Mouse (Mus musculus): Measurements from ENCODE around the gene Ncam2. TPM values are rescaled to one million over a fixed set of nuclear protein-coding genes. Genes with fewer than 3 reads are reported as not detected.
A peak's percentile ranks its signal among the peaks of the same experiment; 100 is the strongest.

Ncam2 gene
- total RNA-seq (2021) (under 1 TPM; 0.05 to 0.09 TPM), polyA plus RNA-seq (2012; rRNA removed) (0.02 and 0.18 TPM in 2 replicates)
- long read RNA-seq = 0 reads

DNA sequence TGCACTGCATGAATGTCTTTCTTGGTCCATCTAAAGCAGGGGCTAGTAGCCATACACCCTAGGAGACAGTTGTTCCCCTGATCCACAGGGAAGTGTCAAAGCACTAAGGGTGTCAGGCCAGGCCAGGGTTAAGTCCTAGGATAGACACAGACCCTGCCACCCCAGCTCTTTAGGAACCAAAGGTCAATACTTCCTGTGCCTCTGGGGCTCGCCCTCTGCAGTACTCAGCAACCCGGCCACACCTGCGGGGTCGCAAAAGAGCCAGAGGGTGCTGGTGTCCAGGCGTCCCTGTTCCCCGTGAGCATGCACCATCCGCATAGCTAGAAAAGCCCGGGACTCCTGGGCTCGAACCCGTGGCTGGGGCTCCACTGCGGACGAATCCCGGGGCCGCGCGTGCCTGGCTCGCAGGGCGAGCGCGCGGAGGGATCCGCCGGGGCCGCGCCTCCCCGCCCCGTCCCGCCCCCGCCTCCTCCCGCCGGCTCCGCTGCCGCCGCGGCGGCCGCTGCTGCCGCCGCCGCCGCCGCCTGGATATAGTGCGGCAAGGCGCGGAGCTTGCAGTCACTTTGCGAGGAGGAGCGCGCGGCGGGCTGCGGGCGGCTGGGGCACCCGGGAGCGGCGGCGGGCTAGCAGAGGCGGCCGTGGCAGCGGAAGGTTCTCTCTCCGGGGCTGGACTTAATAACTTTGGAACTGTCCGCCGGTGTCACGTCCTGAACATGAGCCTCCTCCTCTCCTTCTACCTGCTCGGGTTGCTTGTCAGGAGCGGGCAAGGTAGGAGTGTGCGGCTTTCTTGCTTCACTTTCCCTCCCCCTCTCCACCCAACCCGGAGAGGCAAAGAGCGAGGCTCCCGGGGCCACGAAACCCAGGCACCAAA, at the start of gene Ncam2:
Gene Ncam2, plus strand, starts transcription at position 497 of the 871 bp plus-strand sequence.
- Histone ChIP-seq H3K36me3 (ENCODE audit: control insufficient read depth, insufficient read depth, low read length) (no peaks in the 10 kb centered on the region), H3K9ac (ENCODE audit: low read depth, low read length) (peak within 1 kb of the TSS; percentile 38), H3K79me2 (replicated peaks; ENCODE audit: control insufficient read depth, insufficient read depth, low read length) (no peaks in the 10 kb centered on the region), H3K4me3 (peak within 1 kb of the TSS; percentile 34), H3K27ac (no peak within 1 kb of the TSS), H3K27me3 (ENCODE audit: control insufficient read depth, insufficient read depth, low read length) (no peaks in the 10 kb centered on the region; the same call in 1 of the 2 replicates), H3K4me1 (ENCODE audit: control insufficient read depth, insufficient read depth, low read length) (no peaks in the 10 kb centered on the region)
- TF ChIP-seq CTCF (IDR thresholded peaks at IDR 0.05) (no peak), EP300 (IDR thresholded peaks at IDR 0.05; ENCODE audit: insufficient read depth, low read depth, low read length) (no peak), POLR2A (IDR thresholded peaks at IDR 0.05; ENCODE audit: insufficient read depth, low read depth, low read length) (no peak)
- WGBS = 1% methylated on average over 59 of the region's 70 CpGs
- DNase-seq = peak; percentile 45 to 46
- intact Hi-C loops (cut with DNase I) = no loop called here

DNA sequence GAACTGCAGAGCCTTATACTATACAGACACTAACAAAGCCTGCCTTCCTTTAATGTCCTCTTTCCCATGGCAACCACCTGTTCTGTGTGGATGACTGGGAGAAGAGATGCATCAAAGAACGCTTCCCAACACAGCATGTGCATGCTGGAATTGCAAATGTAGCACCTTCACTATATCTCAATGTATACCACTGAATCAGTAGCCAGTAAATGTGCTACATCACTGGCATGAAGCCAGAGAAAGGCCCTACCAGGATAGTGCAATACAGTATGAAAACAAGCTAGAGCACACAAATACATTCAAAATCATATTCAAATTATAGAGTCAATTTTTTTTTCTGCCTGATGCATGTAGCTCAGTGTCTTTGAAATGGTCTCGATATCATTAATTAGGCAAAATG, 29.7 kb upstream of the Ncam2 start:
- DNase-seq = no peak
- intact Hi-C loops (cut with DNase I) = loop anchor here (10.0 kb wide), 1 partner anchor 636 kb away; no protein-coding TSS in a partner anchor
- Histone ChIP-seq H3K9ac (ENCODE audit: low read depth, low read length) (no peak overlapping the region), H3K4me1 (ENCODE audit: control insufficient read depth, insufficient read depth, low read length) (no peaks in the 10 kb centered on the region), H3K79me2 (replicated peaks; ENCODE audit: control insufficient read depth, insufficient read depth, low read length) (no peaks in the 10 kb centered on the region), H3K36me3 (ENCODE audit: control insufficient read depth, insufficient read depth, low read length) (no peaks in the 10 kb centered on the region), H3K27ac (no peak overlapping the region), H3K4me3 (no peak overlapping the region), H3K27me3 (ENCODE audit: control insufficient read depth, insufficient read depth, low read length) (no peaks in the 10 kb centered on the region)
- TF ChIP-seq CTCF (IDR thresholded peaks at IDR 0.05) (no peak), POLR2A (IDR thresholded peaks at IDR 0.05; ENCODE audit: insufficient read depth, low read depth, low read length) (no peak), EP300 (IDR thresholded peaks at IDR 0.05; ENCODE audit: insufficient read depth, low read depth, low read length) (no peak)
- 74% methylated on average over 2 of the region's 2 CpGs for WGBS

DNA sequence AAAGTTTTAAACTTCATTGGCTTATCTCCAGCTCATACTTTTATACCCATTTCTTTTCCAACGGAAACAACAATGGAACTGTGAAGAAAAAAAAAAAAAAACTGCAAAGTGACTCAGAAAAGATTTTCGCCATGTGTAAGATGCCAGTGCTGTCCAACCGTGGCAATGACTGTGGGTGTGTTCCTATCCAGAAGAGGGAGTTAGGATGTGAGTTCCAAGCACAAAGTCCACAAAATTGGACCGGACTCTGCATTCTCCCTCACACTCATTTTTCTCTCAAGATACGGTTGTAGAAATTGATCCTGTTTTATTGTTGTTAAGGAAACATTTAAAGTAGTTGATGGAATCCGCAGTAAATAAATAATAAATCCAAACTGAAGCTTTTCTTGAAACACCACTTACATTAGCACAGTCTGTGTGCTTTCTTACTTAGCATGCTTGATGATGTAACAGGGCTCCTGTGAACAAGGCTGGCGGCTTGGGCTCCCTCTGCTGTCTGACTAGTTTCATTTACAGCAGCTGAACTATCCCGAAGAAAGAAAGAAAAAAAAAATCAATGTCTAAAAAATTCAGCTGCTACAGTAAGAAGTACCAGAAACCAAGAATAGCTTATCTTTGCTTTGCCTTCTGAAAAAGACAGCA, 25.1 kb upstream of the Ncam2 start:
- Histone ChIP-seq H3K9ac (ENCODE audit: low read depth, low read length) (no peak overlapping the region), H3K79me2 (replicated peaks; ENCODE audit: control insufficient read depth, insufficient read depth, low read length) (no peaks in the 10 kb centered on the region), H3K4me3 (no peak overlapping the region), H3K4me1 (ENCODE audit: control insufficient read depth, insufficient read depth, low read length) (no peaks in the 10 kb centered on the region), H3K36me3 (ENCODE audit: control insufficient read depth, insufficient read depth, low read length) (no peaks in the 10 kb centered on the region), H3K27me3 (ENCODE audit: control insufficient read depth, insufficient read depth, low read length) (no peaks in the 10 kb centered on the region), H3K27ac (no peak overlapping the region)
- WGBS = 44% methylated on average over 8 of the region's 8 CpGs
- intact Hi-C loops (cut with DNase I) = loop anchor here (10.0 kb wide), 1 partner anchor 641 kb away; no protein-coding TSS in a partner anchor
- no peak for DNase-seq
- TF ChIP-seq EP300 (IDR thresholded peaks at IDR 0.05; ENCODE audit: insufficient read depth, low read depth, low read length) (no peak), POLR2A (IDR thresholded peaks at IDR 0.05; ENCODE audit: insufficient read depth, low read depth, low read length) (no peak), CTCF (IDR thresholded peaks at IDR 0.05) (peak; percentile 56)

DNA sequence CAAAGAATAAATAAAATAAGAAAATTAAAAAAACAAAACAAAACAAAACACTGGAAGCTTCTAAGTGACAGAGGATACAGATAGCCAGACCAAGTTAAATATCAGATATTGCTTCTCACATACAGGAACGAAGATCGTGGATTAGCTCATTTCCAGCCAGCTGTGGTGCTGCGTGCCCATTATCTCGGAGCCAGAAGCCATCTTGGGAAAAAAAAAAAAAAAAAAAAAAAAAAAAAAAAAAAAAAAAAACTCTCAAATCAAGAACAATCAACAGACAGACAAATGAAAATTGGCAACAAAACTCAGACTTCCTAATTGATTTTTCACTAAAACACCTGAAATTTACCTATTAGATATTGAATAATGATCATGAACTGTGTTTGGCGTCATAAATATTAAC, 20.7 kb upstream of the Ncam2 start:
- 75% methylated on average over 5 of the region's 5 CpGs for WGBS
- Histone ChIP-seq H3K27me3 (ENCODE audit: control insufficient read depth, insufficient read depth, low read length) (no peaks in the 10 kb centered on the region), H3K4me3 (no peak overlapping the region), H3K27ac (no peak overlapping the region), H3K79me2 (replicated peaks; ENCODE audit: control insufficient read depth, insufficient read depth, low read length) (no peaks in the 10 kb centered on the region), H3K36me3 (ENCODE audit: control insufficient read depth, insufficient read depth, low read length) (no peaks in the 10 kb centered on the region), H3K9ac (ENCODE audit: low read depth, low read length) (no peak overlapping the region), H3K4me1 (ENCODE audit: control insufficient read depth, insufficient read depth, low read length) (no peaks in the 10 kb centered on the region)
- no peak for DNase-seq
- intact Hi-C loops (cut with DNase I) = loop anchor here (10.0 kb wide), 1 partner anchor 645 kb away; no protein-coding TSS in a partner anchor
- TF ChIP-seq CTCF (IDR thresholded peaks at IDR 0.05) (no peak), POLR2A (IDR thresholded peaks at IDR 0.05; ENCODE audit: insufficient read depth, low read depth, low read length) (no peak), EP300 (IDR thresholded peaks at IDR 0.05; ENCODE audit: insufficient read depth, low read depth, low read length) (no peak)

GRCm38 (mm10) chr16:81187579-81188179, 12.8 kb upstream of the Ncam2 start:
- Histone ChIP-seq H3K36me3 (ENCODE audit: control insufficient read depth, insufficient read depth, low read length) (no peaks in the 10 kb centered on the region), H3K27ac (no peak overlapping the region), H3K4me1 (ENCODE audit: control insufficient read depth, insufficient read depth, low read length) (no peaks in the 10 kb centered on the region), H3K4me3 (no peak overlapping the region), H3K79me2 (replicated peaks; ENCODE audit: control insufficient read depth, insufficient read depth, low read length) (no peaks in the 10 kb centered on the region), H3K9ac (ENCODE audit: low read depth, low read length) (no peak overlapping the region), H3K27me3 (ENCODE audit: control insufficient read depth, insufficient read depth, low read length) (no peaks in the 10 kb centered on the region)
- intact Hi-C loops (cut with DNase I) = no loop called here
- DNase-seq = no peak
- TF ChIP-seq EP300 (IDR thresholded peaks at IDR 0.05; ENCODE audit: insufficient read depth, low read depth, low read length) (no peak), CTCF (IDR thresholded peaks at IDR 0.05) (no peak), POLR2A (IDR thresholded peaks at IDR 0.05; ENCODE audit: insufficient read depth, low read depth, low read length) (no peak)
- 75% methylated on average over 16 of the region's 16 CpGs for WGBS
